Mouse (Mus musculus) CH12.LX (cell line): Measurements from ENCODE around the gene Phc2. TPM values are rescaled to one million over a fixed set of nuclear protein-coding genes. Genes with fewer than 3 reads are reported as not detected.

ENCODE experiments used
- DNase-seq: peaks from one replicate; pipeline ENCODE4 v3.0.0-alpha.2; 2013; ENCODE audit errors: extremely low read depth
- H3K27ac ChIP-seq: 2 replicates; pipeline ENCODE4 v1.5.1; 2012; ENCODE audit warnings: low read depth, mild to moderate bottlenecking, control low read depth, moderate library complexity; ENCODE audit not compliant: insufficient read depth
- H3K27me3 ChIP-seq: replicated peaks from 2 replicates; pipeline ENCODE3; 2012; ENCODE audit warnings: inconsistent platforms
- H3K36me3 ChIP-seq, 2 experiments: replicated peaks in 1 of 2; 2 replicates each; pipeline versions ENCODE3 to v1.6.1; 2012; ENCODE audit warnings: inconsistent platforms in 1 of 2, low read length in 1 of 2, mild to moderate bottlenecking in 1 of 2, mixed read lengths in 1 of 2, moderate library complexity in 1 of 2; ENCODE audit not compliant: control insufficient read depth in 1 of 2, insufficient read depth in 1 of 2
- H3K4me1 ChIP-seq, 2 experiments: 2 replicates each; pipeline ENCODE4 v1.6.1; 2012; ENCODE audit warnings: inconsistent platforms in 1 of 2, moderate library complexity in 1 of 2; ENCODE audit not compliant: insufficient read depth in 2 of 2, control insufficient read depth in 1 of 2
- H3K4me2 ChIP-seq: 2 replicates; pipeline ENCODE4 v1.6.1; 2012; ENCODE audit warnings: low read depth, mild to moderate bottlenecking, control low read depth; ENCODE audit not compliant: poor library complexity, insufficient read depth, severe bottlenecking
- H3K4me3 ChIP-seq, 3 experiments: fragments of 150-350 bp in 1 of 3; sonication (generic) in 1 of 3; replicated peaks in 1 of 3; 2 replicates each; pipeline versions ENCODE3 to v1.5.1; 2011 to 2012; ENCODE audit warnings: low read depth in 2 of 3, low read length in 2 of 3, mild to moderate bottlenecking in 2 of 3, moderate library complexity in 2 of 3, control low read depth in 1 of 3, improper control_type of control experiment in 1 of 3, inconsistent platforms in 1 of 3, mixed read lengths in 1 of 3; ENCODE audit not compliant: poor library complexity in 1 of 3
- H3K79me2 ChIP-seq: replicated peaks from 2 replicates; pipeline ENCODE4 v1.6.1; 2012; ENCODE audit warnings: mild to moderate bottlenecking, moderate library complexity; ENCODE audit not compliant: control insufficient read depth, poor library complexity, insufficient read depth, severe bottlenecking; ENCODE audit errors: extremely low read depth
- H3K9ac ChIP-seq: 2 replicates; pipeline ENCODE4 v1.6.1; 2012; ENCODE audit warnings: low read depth, mild to moderate bottlenecking, control low read depth, moderate library complexity; ENCODE audit not compliant: insufficient read depth
- H3K9me3 ChIP-seq: replicated peaks from 2 replicates; pipeline ENCODE3; 2012; ENCODE audit warnings: low read length, inconsistent platforms, mixed read lengths
- BHLHE40 ChIP-seq: IDR thresholded peaks from 2 replicates; pipeline ENCODE4 v1.6.1; 2011; ENCODE audit warnings: mild to moderate bottlenecking, low read depth, low read length, improper control_type of control experiment
- CHD1 ChIP-seq: IDR thresholded peaks from 2 replicates; pipeline ENCODE4 v1.6.1; 2012; ENCODE audit warnings: low read depth, low read length, improper control_type of control experiment, inconsistent platforms
- CHD2 ChIP-seq: IDR thresholded peaks from 2 replicates; pipeline ENCODE4 v1.6.1; 2011; ENCODE audit warnings: low read length, improper control_type of control experiment
- E2F4 ChIP-seq: IDR thresholded peaks from 2 replicates; pipeline ENCODE4 v1.6.1; 2011; ENCODE audit warnings: low read depth, low read length, improper control_type of control experiment; ENCODE audit not compliant: insufficient replicate concordance
- EP300 ChIP-seq: IDR thresholded peaks from 2 replicates; pipeline ENCODE4 v1.6.1; 2011; ENCODE audit warnings: low read length, improper control_type of control experiment
- HCFC1 ChIP-seq: IDR thresholded peaks from 2 replicates; pipeline ENCODE4 v1.6.1; 2012; ENCODE audit warnings: low read depth, mild to moderate bottlenecking, inconsistent platforms, low read length, improper control_type of control experiment
- IRF4 ChIP-seq: IDR thresholded peaks from 2 replicates; pipeline ENCODE4 v1.6.1; 2014; ENCODE audit warnings: low read depth, mild to moderate bottlenecking, inconsistent platforms, low read length, improper control_type of control experiment
- JUN ChIP-seq: IDR thresholded peaks from 2 replicates; pipeline ENCODE4 v1.6.1; 2011; ENCODE audit warnings: low read depth, mild to moderate bottlenecking, low read length, improper control_type of control experiment, moderate library complexity; ENCODE audit not compliant: insufficient read depth
- MAZ ChIP-seq: IDR thresholded peaks from 2 replicates; pipeline ENCODE4 v1.6.1; 2012; ENCODE audit warnings: low read depth, mild to moderate bottlenecking, inconsistent platforms, low read length, improper control_type of control experiment, moderate library complexity
- MEF2A ChIP-seq: IDR thresholded peaks from 2 replicates; pipeline ENCODE4 v1.6.1; 2014; ENCODE audit warnings: low read depth, mild to moderate bottlenecking, inconsistent platforms, low read length, improper control_type of control experiment, borderline replicate concordance
- MXI1 ChIP-seq: IDR thresholded peaks from 2 replicates; pipeline ENCODE4 v1.6.1; 2011; ENCODE audit warnings: mild to moderate bottlenecking, low read depth, low read length, improper control_type of control experiment
- MYC ChIP-seq: IDR thresholded peaks from 2 replicates; pipeline ENCODE4 v1.6.1; 2011; ENCODE audit warnings: low read depth, mild to moderate bottlenecking, improper control_type of control experiment, low read length
- NELFE ChIP-seq: IDR thresholded peaks from 2 replicates; pipeline ENCODE4 v1.6.1; 2011; ENCODE audit warnings: low read depth, low read length, improper control_type of control experiment
- NRF1 ChIP-seq: IDR thresholded peaks from 2 replicates; pipeline ENCODE4 v1.6.1; 2014; ENCODE audit warnings: low read depth, mild to moderate bottlenecking, inconsistent platforms, low read length, improper control_type of control experiment, moderate library complexity
- PAX5 ChIP-seq: IDR thresholded peaks from 2 replicates; pipeline ENCODE4 v1.6.1; 2012; ENCODE audit warnings: low read length, inconsistent platforms, mixed read lengths
- POLR2A ChIP-seq: IDR thresholded peaks from 2 replicates; pipeline ENCODE4 v1.6.1; 2011; ENCODE audit warnings: low read depth, mild to moderate bottlenecking, improper control_type of control experiment, low read length
- RAD21 ChIP-seq: IDR thresholded peaks from 2 replicates; pipeline ENCODE4 v1.6.1; 2011; ENCODE audit warnings: low read depth, mild to moderate bottlenecking, low read length, improper control_type of control experiment, moderate library complexity
- SIN3A ChIP-seq: IDR thresholded peaks from 2 replicates; pipeline ENCODE4 v1.6.1; 2012; ENCODE audit warnings: low read length, improper control_type of control experiment, inconsistent platforms
- SMC3 ChIP-seq: IDR thresholded peaks from 2 replicates; pipeline ENCODE4 v1.6.1; 2011; ENCODE audit warnings: low read depth, low read length, improper control_type of control experiment
- TBP ChIP-seq: conservative IDR thresholded peaks from 2 replicates; pipeline ENCODE4 v1.6.1; 2011; ENCODE audit warnings: low read depth, low read length, improper control_type of control experiment
- TCF12 ChIP-seq: IDR thresholded peaks from 2 replicates; pipeline ENCODE4 v1.6.1; 2014; ENCODE audit warnings: low read depth, mild to moderate bottlenecking, inconsistent platforms, low read length, improper control_type of control experiment
- UBTF ChIP-seq: IDR thresholded peaks from 2 replicates; pipeline ENCODE4 v1.6.1; 2012; ENCODE audit warnings: low read depth, mild to moderate bottlenecking, inconsistent platforms, low read length, improper control_type of control experiment, moderate library complexity
- USF1 ChIP-seq: IDR thresholded peaks from 2 replicates; pipeline ENCODE4 v1.6.1; 2014; ENCODE audit warnings: low read depth, mild to moderate bottlenecking, inconsistent platforms, low read length, improper control_type of control experiment
- ZC3H11A ChIP-seq: IDR thresholded peaks from 2 replicates; pipeline ENCODE4 v1.6.1; 2012; ENCODE audit warnings: low read depth, mild to moderate bottlenecking, inconsistent platforms, low read length, improper control_type of control experiment
- ZMIZ1 ChIP-seq: IDR thresholded peaks from 2 replicates; pipeline ENCODE4 v1.6.1; 2012; ENCODE audit warnings: low read depth, mild to moderate bottlenecking, inconsistent platforms, low read length, improper control_type of control experiment
- ZNF384 ChIP-seq: IDR thresholded peaks from 2 replicates; pipeline ENCODE4 v1.6.1; 2012; ENCODE audit warnings: low read depth, low read length, improper control_type of control experiment, inconsistent platforms
- dilution Hi-C: fragments of 300-500 bp; cut with MboI; formaldehyde crosslinking; loops from 2 replicates; pipeline ENCODE4 v1.14.3; 2020; ENCODE audit warnings: low sequenced_read_pairs; ENCODE audit not compliant: extremely low pct_unique_long_range_greater_than_20kb, extremely low pct_ligation_motif_present
- in situ Hi-C: fragments of 300-500 bp; cut with MboI; formaldehyde crosslinking; loops from 3 replicates; pipeline ENCODE4 v1.14.3; 2019; ENCODE audit warnings: low sequenced_read_pairs, low pct_ligation_motif_present, low pct_unique_long_range_greater_than_20kb, mixed read lengths
- polyA plus RNA-seq: library from polyadenylated mRNA; unstranded; fragments of >175 nt; gene quantifications from 2 replicates; pipeline ENCODE4 v1.2.1, GENCODE M21; 2012; ENCODE audit warnings: low read depth; ENCODE audit not compliant: insufficient read length
- total RNA-seq, 2 experiments: library from RNA; depleted of rRNA; stranded (reverse); fragments of 300-350 nt in 1 of 2; fragments of >200 nt in 1 of 2; gene quantifications; 2 replicates each; pipeline ENCODE4 v1.2.3; 2012 to 2014

Gene Phc2
- total and polyA plus RNA-seq, 3 experiments, result 24.1 to 53.2 (median 29.6) TPM

GRCm38 (mm10) chr4:128709781-128710166, 55.3 kb downstream of the Phc2 start:
- dilution Hi-C loops (no loop called here), in situ Hi-C loops (loop anchor here (5.0 to 10.0 kb wide), 4 partner anchors 97 to 375 kb away; partner anchors contain the start of gene Zscan20)
- Histone ChIP-seq H3K9ac (no peak overlapping the region), H3K79me2 (no peaks in the 10 kb centered on the region), H3K4me2 (no peak overlapping the region), H3K4me3 (no peak overlapping the region), H3K27me3 (no peaks in the 10 kb centered on the region)
- no peak for DNase-seq
- TF ChIP-seq NELFE (no peak), ZC3H11A (no peak), SIN3A (no peak), USF1 (no peak), UBTF (no peak), CHD1 (no peak), RAD21 (no peak), ZMIZ1 (no peak), POLR2A (no peak), HCFC1 (no peak), IRF4 (no peak), NRF1 (no peak), SMC3 (no peak), TCF12 (no peak), BHLHE40 (no peak), E2F4 (no peak), JUN (no peak), PAX5 (no peak), EP300 (no peak), ZNF384 (no peak)
- TF ChIP-seq, all 38 proteins: peak for 0
- Histone ChIP-seq H3K4me1 (peaks cover 24 to 51% of the 10 kb centered on the region in 2 experiments), H3K36me3 (peaks cover 0 to 16% of the 10 kb centered on the region in 2 experiments), H3K27ac (no peak overlapping the region), H3K9me3 (no peaks in the 10 kb centered on the region)

- in situ Hi-C loops, result loop anchor here (10.0 kb wide), 3 partner anchors 145 to 375 kb away; no protein-coding TSS in a partner anchor
- TF ChIP-seq E2F4 (no peak), SIN3A (no peak), TBP (no peak), CHD2 (no peak), MYC (no peak), NRF1 (no peak), MXI1 (no peak), MEF2A (no peak), MAZ (no peak), SMC3 (no peak), USF1 (no peak), PAX5 (no peak), NELFE (no peak), ZNF384 (no peak)
- H3K27me3 ChIP-seq, result no peaks in the 10 kb centered on the region
- H3K79me2 ChIP-seq, result no peaks in the 10 kb centered on the region
- peaks cover 19 to 51% of the 10 kb centered on the region in 2 experiments for H3K4me1 ChIP-seq
- H3K4me2 ChIP-seq, result no peak overlapping the region
- dilution Hi-C loops, result no loop called here
- no peak overlapping the region for H3K4me3 ChIP-seq
- H3K36me3 ChIP-seq, result peaks cover 0 to 21% of the 10 kb centered on the region in 2 experiments
- no peaks in the 10 kb centered on the region for H3K9me3 ChIP-seq
- no peak for DNase-seq
- no peak overlapping the region for H3K9ac ChIP-seq
- no peak overlapping the region for H3K27ac ChIP-seq
These were observed 55.8 kb downstream of the Phc2 start for GRCm38 (mm10) chr4:128710286-128710685.
